Mouse (Mus musculus): ENCODE data around the gene Lsm10. TPM values are rescaled to one million over a fixed set of nuclear protein-coding genes. Genes with fewer than 3 reads are reported as not detected.

Gene Lsm10
- polyA plus RNA-seq, 1 experiment from 2014 or later, result 50.3 TPM

Other genes starting within 250 kb of the Lsm10 start
- 1.5 and 1.7 TPM in 2 replicates for gene Csf3r, start 72.1 kb upstream of the Lsm10 start, polyA plus RNA-seq (2015; fragmentation: Nextera tagmentation; extraction: Ambion mirVana)
- 127 and 130 TPM in 2 replicates for gene Mrps15, start 49.7 kb upstream of the Lsm10 start, polyA plus RNA-seq (2015; fragmentation: Nextera tagmentation; extraction: Ambion mirVana)
- 20.1 and 22.8 TPM in 2 replicates for gene Oscp1, start 38.1 kb upstream of the Lsm10 start, polyA plus RNA-seq (2015; fragmentation: Nextera tagmentation; extraction: Ambion mirVana)
- gene Stk40, start 7.3 kb downstream of the Lsm10 start, polyA plus RNA-seq (2015; fragmentation: Nextera tagmentation; extraction: Ambion mirVana), result 37.8 and 40.7 TPM in 2 replicates
- gene Eva1b, start 51.1 kb downstream of the Lsm10 start, polyA plus RNA-seq (2015; fragmentation: Nextera tagmentation; extraction: Ambion mirVana), result 95.9 and 101 TPM in 2 replicates
- 7.2 and 9.4 TPM in 2 replicates for gene Sh3d21, start 66.9 kb downstream of the Lsm10 start, polyA plus RNA-seq (2015; fragmentation: Nextera tagmentation; extraction: Ambion mirVana)
- 228 and 230 TPM in 2 replicates for gene Thrap3, start 106.1 kb downstream of the Lsm10 start, polyA plus RNA-seq (2015; fragmentation: Nextera tagmentation; extraction: Ambion mirVana)
- 40.8 and 45.3 TPM in 2 replicates for gene Map7d1, start 159.7 kb downstream of the Lsm10 start, polyA plus RNA-seq (2015; fragmentation: Nextera tagmentation; extraction: Ambion mirVana)
- 106 and 108 TPM in 2 replicates for gene Trappc3, start 165.7 kb downstream of the Lsm10 start, polyA plus RNA-seq (2015; fragmentation: Nextera tagmentation; extraction: Ambion mirVana)
- 5.4 and 5.8 TPM in 2 replicates for gene Col8a2, start 190.2 kb downstream of the Lsm10 start, polyA plus RNA-seq (2015; fragmentation: Nextera tagmentation; extraction: Ambion mirVana)
- gene Adprhl2, start 225.1 kb downstream of the Lsm10 start, polyA plus RNA-seq (2015; fragmentation: Nextera tagmentation; extraction: Ambion mirVana), result 68.6 TPM in 2 replicates
- gene Tekt2, start 229.1 kb downstream of the Lsm10 start, polyA plus RNA-seq (2015; fragmentation: Nextera tagmentation; extraction: Ambion mirVana), result 5.3 and 6.2 TPM in 2 replicates